Mouse (Mus musculus) adrenal gland, postnatal 4 days (tissue): ENCODE measurements around the gene Rangrf. TPM values are rescaled to one million over a fixed set of nuclear protein-coding genes. Genes with fewer than 3 reads are reported as not detected.
"Not testable (repeated sequence)": the region's sequence is repeated elsewhere in the genome, so short reads cannot be mapped to it uniquely, and the experiment has no call there.

ENCODE experiments used
- DNase-seq, 2 experiments: peaks; one replicate each; pipeline ENCODE4 v3.0.0; 2021 to 2022; ENCODE audit warnings: low spot score in 2 of 2, mixed read lengths in 2 of 2
- long read RNA-seq, 2 experiments: library from polyadenylated mRNA; stranded (forward); transcript quantifications; one replicate each; pipeline ENCODE4 v2.0.0; 2021
- total RNA-seq, 2 experiments: library from RNA; stranded (reverse); gene quantifications; 2 replicates each; pipeline ENCODE4 v1.2.3; 2021

Rangrf gene
- total RNA-seq = 10 to 100 TPM; 19.4 to 20.1 TPM
- long read RNA-seq, experiment 1, transcript Rangrf-201 (5 exons, 820 nt) = major isoform, 11 of 15 reads
- long read RNA-seq, experiment 1, partial matches to known transcripts = 2 of 15 reads
- long read RNA-seq, experiment 1, other reads (novel, unspliced or antisense) = 2 of 15 reads
- long read RNA-seq, experiment 2, transcript Rangrf-201 (5 exons, 820 nt) = major isoform, 8 of 16 reads
- long read RNA-seq, experiment 2, partial matches to known transcripts = 1 of 16 reads
- long read RNA-seq, experiment 2, other reads (novel, unspliced or antisense) = 7 of 16 reads

- no peak for DNase-seq
Observed at GRCm38 (mm10) chr11:68975085-68975484, at the start of gene Rangrf. Gene Rangrf, minus strand, starts transcription at chr11:68975185.

DNA sequence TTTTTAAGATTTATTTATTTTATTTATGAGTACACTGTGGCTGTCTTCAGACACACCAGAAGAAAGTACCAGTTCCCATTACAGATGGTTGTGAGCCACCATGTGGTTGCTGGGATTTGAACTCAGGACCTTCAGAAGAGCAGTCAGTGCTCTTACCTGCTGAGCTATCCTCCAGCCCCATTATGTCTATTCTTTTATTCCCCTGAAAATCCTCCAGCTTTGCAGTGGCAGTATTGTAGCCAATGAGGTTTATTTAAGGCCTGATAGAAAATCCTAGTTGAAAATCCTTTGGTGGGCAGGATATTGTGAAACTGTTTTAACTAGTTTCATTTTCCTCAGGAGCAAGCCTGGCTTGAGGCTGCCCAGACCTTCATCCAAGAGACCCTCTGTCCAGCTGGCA is 45.7 kb upstream of the Rangrf start:
- no peak for DNase-seq

DNA sequence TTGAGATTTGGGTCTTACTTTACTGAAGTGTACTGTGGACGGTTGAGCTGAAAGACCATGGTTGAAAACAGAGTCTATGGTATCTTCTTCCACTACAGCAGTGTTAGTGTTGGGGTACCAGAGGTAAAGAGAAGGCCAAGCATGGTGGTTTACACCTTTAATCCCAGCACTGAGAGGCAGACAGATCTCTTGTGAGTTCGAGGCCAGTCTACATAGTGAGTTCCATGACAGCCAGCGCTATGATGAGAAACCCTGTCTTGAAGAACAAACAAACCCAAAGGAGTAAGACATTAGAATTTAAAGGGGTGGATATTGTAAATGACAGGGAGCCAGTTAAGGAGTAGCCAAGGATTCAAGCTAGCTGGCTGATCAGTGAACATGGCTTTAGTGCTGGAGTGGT is 41.8 kb upstream of the Rangrf start:
- no peak for DNase-seq

DNA sequence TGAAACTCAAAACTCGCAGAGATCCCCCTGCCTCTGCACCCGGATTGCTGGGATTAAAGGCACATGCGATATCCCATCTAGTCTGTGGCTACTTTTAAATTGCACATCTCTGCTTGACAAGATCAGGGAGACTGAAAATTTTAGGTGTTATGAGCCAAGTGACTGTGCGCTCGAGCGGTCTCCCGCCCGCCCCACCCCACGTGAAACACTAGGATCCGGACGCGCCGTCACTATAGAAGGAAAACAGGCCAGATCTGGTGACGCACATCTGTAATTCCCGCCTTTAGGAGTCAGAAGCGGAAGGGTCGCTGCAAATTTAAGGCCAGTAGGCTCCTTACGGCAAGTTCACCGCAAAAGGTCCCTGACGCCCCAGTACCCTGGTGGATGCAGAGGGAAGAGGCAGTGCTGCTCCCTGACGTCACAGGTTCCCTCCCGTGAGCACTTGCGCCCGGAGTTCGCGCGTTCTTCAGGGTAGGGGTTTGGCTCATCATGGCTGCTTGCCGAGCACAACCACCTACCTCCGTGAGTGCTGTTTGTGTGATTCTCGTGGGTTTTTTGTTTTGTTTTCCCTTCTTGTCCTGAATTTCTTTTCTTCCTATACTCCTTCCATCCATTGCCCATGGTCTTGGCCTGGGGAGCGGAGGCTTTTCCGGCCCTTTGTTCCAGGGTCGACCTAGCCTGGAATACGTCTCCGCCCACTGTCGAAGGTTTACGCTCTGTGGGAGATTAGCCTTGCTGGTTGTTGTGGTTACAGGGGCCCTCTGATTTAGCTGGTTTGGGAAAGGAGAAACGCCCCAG is 40.9 kb upstream of the Rangrf start, which contains the start of gene Ctc1:
Gene Ctc1, plus strand, starts transcription at position 268 of the 798 bp plus-strand sequence.
- peak; percentile 68 to 82 for DNase-seq

GRCm38 (mm10) chr11:69012071-69012601 is 37.2 kb upstream of the Rangrf start:
- DNase-seq = peak; percentile 32 to 72

DNA sequence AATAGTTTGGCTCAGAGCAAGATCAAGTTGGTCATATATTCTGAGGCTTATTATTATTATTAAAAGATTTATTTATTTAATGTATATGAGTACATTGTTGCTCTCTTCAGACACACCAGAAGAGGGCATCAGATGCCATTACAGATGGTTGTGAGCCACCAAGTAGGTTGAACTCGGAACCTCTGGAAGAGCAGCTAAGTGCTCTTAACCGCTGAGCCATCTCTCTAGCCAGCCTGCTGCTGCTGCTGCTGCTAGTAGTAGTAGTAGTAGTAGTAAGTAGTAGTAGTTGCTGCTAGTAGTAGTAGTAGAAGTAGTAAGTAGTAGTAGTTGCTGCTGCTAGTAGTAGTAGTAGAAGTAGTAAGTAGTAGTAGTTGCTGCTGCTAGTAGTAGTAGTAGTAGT is 36.5 kb upstream of the Rangrf start:
- DNase-seq = not testable (repeated sequence)

- DNase-seq = no peak
Observed at GRCm38 (mm10) chr11:69010400-69011323, 35.7 kb upstream of the Rangrf start.

DNA sequence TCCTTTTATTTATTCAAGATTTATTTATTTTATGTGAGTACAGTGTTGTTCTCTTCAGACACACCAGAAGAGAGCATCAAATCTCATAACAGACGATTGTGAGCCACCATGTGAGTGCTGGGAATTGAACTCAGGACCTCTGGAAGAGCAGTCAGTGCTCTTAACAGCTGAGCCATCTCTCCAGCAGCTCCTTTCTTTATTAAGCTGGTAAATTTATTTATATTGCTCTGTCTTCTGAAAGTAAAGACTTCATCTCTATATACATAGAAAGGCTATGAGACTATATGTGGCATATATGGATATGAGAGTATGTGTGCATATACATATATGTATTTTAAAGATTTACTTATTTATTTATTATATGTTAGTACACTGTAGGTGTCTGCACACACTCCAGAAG is 34.5 kb upstream of the Rangrf start:
- no peak for DNase-seq

GRCm38 (mm10) chr11:69008182-69009121 is 33.5 kb upstream of the Rangrf start, which contains the start of gene Pfas:
Gene Pfas, minus strand, starts transcription at chr11:69008460.
- peak; percentile 84 to 87 for DNase-seq

DNA sequence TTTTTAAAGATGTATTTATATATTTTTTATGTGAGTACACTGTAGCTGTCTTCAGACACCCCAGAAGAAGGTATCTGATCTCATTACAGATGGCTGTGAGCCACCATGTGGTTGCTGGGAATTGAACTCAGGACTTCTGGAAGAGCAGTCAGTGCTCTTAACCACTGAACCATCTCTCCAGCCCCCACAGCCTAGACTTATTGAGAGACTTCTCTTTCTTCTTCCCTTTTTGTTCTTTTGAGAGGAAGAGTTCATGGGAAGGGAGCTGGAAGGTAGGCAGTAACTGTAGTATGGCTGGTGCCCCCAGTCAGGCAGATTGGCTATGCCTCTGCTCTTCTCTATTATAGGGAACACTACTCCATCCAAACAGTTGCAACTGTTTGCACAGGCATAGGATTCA is 31.6 kb upstream of the Rangrf start:
- DNase-seq = not testable (repeated sequence)

- no peak for DNase-seq
Observed at GRCm38 (mm10) chr11:69005193-69005592, 30.2 kb upstream of the Rangrf start.

DNA sequence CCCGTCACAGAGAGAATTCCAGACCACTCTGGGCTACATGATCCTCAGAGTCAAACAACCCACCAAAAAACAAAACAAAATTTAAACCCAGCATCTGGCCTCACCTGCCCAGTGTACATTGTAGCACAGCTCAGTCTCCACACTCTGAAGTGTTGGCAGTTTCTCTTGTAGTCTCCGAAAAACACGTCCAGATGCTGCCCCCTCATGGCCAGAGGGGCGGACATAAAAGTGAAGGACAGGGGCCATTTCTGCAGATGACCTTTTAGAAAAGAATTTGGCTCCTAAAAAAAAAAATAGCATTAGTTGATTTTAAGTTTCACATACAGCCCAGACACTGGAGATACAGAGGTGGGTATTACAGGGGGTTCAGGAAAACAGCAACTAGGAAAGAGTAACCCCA is 28.6 kb upstream of the Rangrf start:
- DNase-seq = peak in 1 of 2 experiments; percentile 39

- not testable (repeated sequence) for DNase-seq
Observed at GRCm38 (mm10) chr11:69002782-69003181, 27.8 kb upstream of the Rangrf start.

GRCm38 (mm10) chr11:68997080-68997479 is 22.1 kb upstream of the Rangrf start:
- no peak for DNase-seq

DNA sequence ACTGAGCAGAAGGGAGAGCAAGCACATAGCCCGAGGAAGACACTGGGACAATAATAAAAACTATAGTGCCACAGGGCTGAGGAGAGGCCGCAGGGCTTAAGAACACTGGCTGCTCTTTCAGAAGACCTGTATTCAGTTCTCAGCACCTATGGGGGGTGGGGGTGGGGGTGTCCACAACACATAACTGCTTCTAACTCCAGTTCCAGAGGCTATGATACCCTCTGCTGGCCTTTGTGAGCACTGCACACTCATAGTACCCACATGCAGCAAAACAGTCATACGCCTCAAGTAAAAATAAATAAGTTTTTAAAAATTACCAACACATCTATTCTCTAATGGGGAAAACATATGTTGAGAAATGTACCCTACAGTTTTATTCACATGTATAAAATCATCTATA is 19.4 kb upstream of the Rangrf start:
- DNase-seq = no peak

GRCm38 (mm10) chr11:68993122-68993521 is 18.1 kb upstream of the Rangrf start:
- DNase-seq = no peak

DNA sequence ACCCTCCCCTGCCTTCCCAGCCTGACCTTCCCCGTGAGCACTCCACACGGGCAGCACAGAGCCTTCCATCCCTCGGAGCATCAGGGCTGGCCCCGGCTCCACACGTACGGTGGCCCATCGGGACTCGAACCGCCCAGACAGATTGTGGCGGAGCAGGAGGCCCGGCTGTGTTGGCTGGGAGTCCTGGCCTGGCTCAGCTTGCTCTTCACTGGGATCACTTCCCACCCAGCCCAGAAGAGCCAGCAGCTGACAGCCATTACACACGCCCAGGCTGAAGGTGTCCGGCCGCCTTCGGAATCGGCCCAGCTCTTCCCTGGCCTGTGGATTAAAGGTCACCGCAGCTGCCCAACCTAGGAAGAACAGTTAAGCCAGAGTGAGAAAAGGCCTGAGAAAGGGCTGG is 13.4 kb upstream of the Rangrf start:
- no peak for DNase-seq

GRCm38 (mm10) chr11:68987365-68987882 is 12.4 kb upstream of the Rangrf start:
- no peak for DNase-seq

DNA sequence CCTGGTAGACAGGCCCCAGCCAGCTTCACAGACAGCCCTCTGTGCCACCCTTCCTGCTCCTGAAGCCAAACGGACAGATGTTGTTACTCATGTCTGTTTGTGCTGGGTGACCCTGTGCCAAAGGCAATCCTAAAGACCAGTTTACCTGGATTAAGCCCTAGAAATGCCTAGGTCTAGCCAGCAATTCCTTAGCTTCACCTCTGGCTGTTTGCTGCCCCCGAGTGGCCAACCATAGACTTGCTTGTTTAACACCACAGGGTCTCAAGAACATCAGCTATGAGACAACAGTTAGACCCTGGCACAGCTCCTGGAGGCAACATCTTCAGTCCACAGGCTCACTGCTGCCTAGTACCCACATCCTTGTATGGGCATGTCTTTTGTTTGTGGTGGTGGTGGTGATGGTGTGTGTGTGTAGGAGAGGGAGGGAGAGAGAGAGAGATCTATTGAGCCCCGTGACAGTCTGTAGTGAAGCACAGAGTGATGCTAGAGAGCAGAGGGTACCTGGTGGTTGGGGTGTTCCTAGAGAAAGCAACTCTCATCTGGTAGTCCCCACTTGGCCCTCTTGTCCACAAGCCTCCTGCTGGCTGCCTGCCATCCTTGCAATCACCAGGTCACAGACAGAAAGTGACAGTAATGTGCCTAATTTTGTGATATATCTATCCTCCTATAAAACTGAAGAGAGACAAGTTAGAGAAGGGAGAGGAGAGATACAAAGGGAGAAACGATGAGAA is 7.8 kb upstream of the Rangrf start:
- peak; percentile 40 to 52 for DNase-seq
